Mouse (Mus musculus): ENCODE data around the gene Mtfr2.

- TF ChIP-seq POLR2A (IDR thresholded peaks at IDR 0.05; ENCODE audit: borderline replicate concordance, insufficient read depth, low read length): no peak
- TF ChIP-seq CTCF (IDR thresholded peaks at IDR 0.05; ENCODE audit: borderline replicate concordance, insufficient read depth, low read depth, low read length): no peak
Measured at GRCm38 (mm10) chr10:20398641-20399390, 51.2 kb downstream of the Mtfr2 start.
